Mouse (Mus musculus) embryonic facial prominence, embryonic 13.5 days (tissue): ENCODE results near the gene Gm10271. TPM values are rescaled to one million over a fixed set of nuclear protein-coding genes. Genes with fewer than 3 reads are reported as not detected.
A peak's percentile ranks its signal among the peaks of the same experiment; 100 is the strongest.

Source experiments
- ATAC-seq: fragments of 200-750 bp; cut with Nextera tagmentation; 2 replicates; pipeline ENCODE4 v1.8.0; 2017; ENCODE audit warnings: low read depth; ENCODE audit not compliant: insufficient number of reproducible peaks, insufficient read depth, low FRiP score, low TSS enrichment
- H3K27ac ChIP-seq: fragments of 300-500 bp; sonication (generic); 2 replicates; pipeline ENCODE4 v1.5.1; 2015; ENCODE audit warnings: moderate library complexity, mild to moderate bottlenecking, inconsistent platforms
- H3K27me3 ChIP-seq: fragments of 300-500 bp; sonication (generic); 2 replicates; pipeline ENCODE4 v1.6.1; 2015; ENCODE audit warnings: mild to moderate bottlenecking, inconsistent platforms
- H3K36me3 ChIP-seq: fragments of 300-500 bp; sonication (generic); 2 replicates; pipeline ENCODE4 v1.6.1; 2015; ENCODE audit warnings: mild to moderate bottlenecking, inconsistent platforms
- H3K4me1 ChIP-seq: fragments of 300-500 bp; sonication (generic); 2 replicates; pipeline ENCODE4 v1.6.1; 2015; ENCODE audit warnings: inconsistent platforms
- H3K4me2 ChIP-seq: fragments of 300-500 bp; sonication (generic); 2 replicates; pipeline ENCODE4 v1.6.1; 2015; ENCODE audit warnings: moderate library complexity, mild to moderate bottlenecking, inconsistent platforms
- H3K4me3 ChIP-seq: fragments of 300-500 bp; sonication (generic); 2 replicates; pipeline ENCODE4 v1.5.1; 2015; ENCODE audit warnings: mild to moderate bottlenecking, inconsistent platforms
- H3K9ac ChIP-seq: fragments of 300-500 bp; sonication (generic); 2 replicates; pipeline ENCODE4 v1.6.1; 2015; ENCODE audit warnings: mild to moderate bottlenecking, inconsistent platforms
- H3K9me3 ChIP-seq: fragments of 300-500 bp; sonication (generic); 2 replicates; pipeline ENCODE4 v1.6.1; 2016; ENCODE audit warnings: inconsistent platforms
- WGBS: fragments of 180-500 bp; shearing (Covaris S2); methylation state at CpG from one replicate; pipeline ENCODE4 v1.1.7; 2015; ENCODE audit warnings: mixed read lengths; 5-methylcytosine and 5-hydroxymethylcytosine counted together
- polyA plus RNA-seq: library from polyadenylated mRNA; unstranded; fragments of >200 nt; fragmentation: Nextera tagmentation; extraction: Ambion mirVana; gene quantifications from 2 replicates; pipeline ENCODE4 v1.2.1, GENCODE M21; 2015

Gm10271 gene
- polyA plus RNA-seq, 1 experiment from 2014 or later: not detected

GRCm38 (mm10) chr10:116913647-116914273 lies 58.6 kb downstream of the Gm10271 start:
- Histone ChIP-seq H3K4me2 (no peak overlapping the region), H3K9ac (no peak overlapping the region), H3K36me3 (peaks cover 74% of the 10 kb centered on the region), H3K4me1 (peaks cover 14% of the 10 kb centered on the region; the same call in 1 of the 2 replicates), H3K4me3 (no peak overlapping the region), H3K27ac (no peak overlapping the region), H3K9me3 (no peaks in the 10 kb centered on the region), H3K27me3 (no peaks in the 10 kb centered on the region)
- 87% methylated on average over 17 of the region's 17 CpGs for WGBS
- no peak for ATAC-seq

GRCm38 (mm10) chr10:116912850-116913249 lies 59.6 kb downstream of the Gm10271 start:
- peaks cover 14% of the 10 kb centered on the region; the same call in 1 of the 2 replicates for H3K4me1 ChIP-seq
- no peak overlapping the region for H3K4me3 ChIP-seq
- H3K27me3 ChIP-seq: no peaks in the 10 kb centered on the region
- ATAC-seq: no peak
- no peak overlapping the region for H3K9ac ChIP-seq
- peak overlapping the region; percentile 49 for H3K27ac ChIP-seq
- H3K9me3 ChIP-seq: no peaks in the 10 kb centered on the region
- WGBS: 66% methylated on average over 9 of the region's 9 CpGs
- H3K4me2 ChIP-seq: no peak overlapping the region
- peaks cover 75% of the 10 kb centered on the region for H3K36me3 ChIP-seq

- Histone ChIP-seq H3K4me2 (no peak overlapping the region), H3K27me3 (no peaks in the 10 kb centered on the region), H3K4me1 (peaks cover 14% of the 10 kb centered on the region; the same call in 1 of the 2 replicates), H3K36me3 (peaks cover 78% of the 10 kb centered on the region), H3K9me3 (no peaks in the 10 kb centered on the region), H3K4me3 (no peak overlapping the region), H3K9ac (no peak overlapping the region), H3K27ac (no peak overlapping the region)
- WGBS: 75% methylated on average over 15 of the region's 15 CpGs
- no peak for ATAC-seq
Measured at GRCm38 (mm10) chr10:116908901-116909642, 63.3 kb downstream of the Gm10271 start.

Other genes starting within 250 kb of the Gm10271 start
- gene Myrfl, start 75.7 kb downstream of the Gm10271 start, polyA plus RNA-seq: 0.22 and 0.47 TPM in 2 replicates
- 33.0 and 38.2 TPM in 2 replicates for gene Rab3ip, start 21.8 kb downstream of the Gm10271 start, polyA plus RNA-seq
- 0.21 and 0.22 TPM in 2 replicates for gene Best3, start 13.7 kb upstream of the Gm10271 start, polyA plus RNA-seq
- gene Lrrc10, start 72.7 kb upstream of the Gm10271 start, polyA plus RNA-seq: 0.43 TPM in 1 of 2 replicates, not detected in the other
- gene Cct2, start 91.2 kb upstream of the Gm10271 start, polyA plus RNA-seq: 257 and 258 TPM in 2 replicates
- 20.8 and 25.8 TPM in 2 replicates for gene Frs2, start 175.9 kb upstream of the Gm10271 start, polyA plus RNA-seq